Mouse (Mus musculus) heart, adult 2 months (tissue): Measurements from ENCODE around the gene Gpr137c. TPM values are rescaled to one million over a fixed set of nuclear protein-coding genes. Genes with fewer than 3 reads are reported as not detected.

Experiments
- DNase-seq, 2 experiments: peaks; one replicate each; pipeline ENCODE4 v3.0.0; 2021
- H3K27ac ChIP-seq: fragments of 200-600 bp; 2 replicates; pipeline ENCODE4 v1.8.1; 2022
- H3K27me3 ChIP-seq: fragments of 200-500 bp; 2 replicates; pipeline ENCODE4 v1.6.1; 2012; ENCODE audit warnings: mild to moderate bottlenecking, low read length, inconsistent platforms, mixed read lengths; ENCODE audit not compliant: control insufficient read depth, insufficient read depth
- H3K36me3 ChIP-seq: fragments of 200-500 bp; 2 replicates; pipeline ENCODE4 v1.6.1; 2012; ENCODE audit warnings: low read length, inconsistent platforms; ENCODE audit not compliant: control insufficient read depth, insufficient read depth
- H3K4me1 ChIP-seq: fragments of 200-500 bp; 2 replicates; pipeline ENCODE4 v1.6.1; 2011; ENCODE audit warnings: low read length; ENCODE audit not compliant: control insufficient read depth, insufficient read depth
- H3K4me3 ChIP-seq: fragments of 200-600 bp; 2 replicates; pipeline ENCODE4 v1.8.1; 2022
- H3K79me2 ChIP-seq: fragments of 200-500 bp; replicated peaks from 2 replicates; pipeline ENCODE4 v1.6.1; 2012; ENCODE audit warnings: mild to moderate bottlenecking, inconsistent platforms, low read length, moderate library complexity, mixed read lengths; ENCODE audit not compliant: control insufficient read depth, insufficient read depth
- H3K9ac ChIP-seq: fragments of 200-500 bp; 2 replicates; pipeline ENCODE4 v1.6.1; 2012; ENCODE audit warnings: low read depth, mild to moderate bottlenecking, control low read depth, inconsistent platforms, low read length, mixed read lengths
- CTCF ChIP-seq: fragments of 200-600 bp; IDR thresholded peaks from 2 replicates; pipeline ENCODE4 v1.8.1; 2022; ENCODE audit warnings: antibody characterized with exemption, mild to moderate bottlenecking, moderate library complexity
- EP300 ChIP-seq: fragments of 200-500 bp; IDR thresholded peaks from 2 replicates; pipeline ENCODE4 v1.6.1; 2011; ENCODE audit warnings: low read depth, low read length, control low read depth; ENCODE audit not compliant: insufficient read depth
- POLR2A ChIP-seq: fragments of 200-500 bp; IDR thresholded peaks from 2 replicates; pipeline ENCODE4 v1.6.1; 2011; ENCODE audit warnings: mild to moderate bottlenecking, low read depth, low read length, control low read depth; ENCODE audit not compliant: insufficient read depth
- WGBS: fragments of 180-500 bp; shearing (Covaris S2); methylation state at CpG from one replicate; pipeline ENCODE4 v1.1.7; 2018; 5-methylcytosine and 5-hydroxymethylcytosine counted together
- intact Hi-C: fragments of 180-260 bp; cut with DNase I; formaldehyde crosslinking; loops from one replicate; pipeline ENCODE4 v1.15.1; 2025
- polyA plus RNA-seq: library from polyadenylated mRNA; depleted of rRNA; stranded (reverse); fragments of >200 nt; gene quantifications from 2 replicates; pipeline ENCODE4 v1.2.3, GENCODE M21; 2012; rRNA removed
- total RNA-seq, 2 experiments: library from RNA; stranded (reverse); gene quantifications; 2 replicates each; pipeline ENCODE4 v1.2.3; 2021

The Gpr137c gene
- total and polyA plus RNA-seq, 3 experiments: 2.7 to 7.3 (median 5.1) TPM

GRCm38 (mm10) chr14:45323320-45323719 is 103.8 kb downstream of the Gpr137c start:
- H3K36me3 ChIP-seq: no peaks in the 10 kb centered on the region
- DNase-seq: no peak
- TF ChIP-seq EP300: no peak
- no peak for TF ChIP-seq POLR2A
- no peak for TF ChIP-seq CTCF
- H3K27me3 ChIP-seq: no peaks in the 10 kb centered on the region
- H3K9ac ChIP-seq: no peak overlapping the region
- no peak overlapping the region for H3K27ac ChIP-seq
- H3K79me2 ChIP-seq: no peaks in the 10 kb centered on the region
- H3K4me1 ChIP-seq: no peaks in the 10 kb centered on the region
- intact Hi-C loops: no loop called here
- H3K4me3 ChIP-seq: no peak overlapping the region
- WGBS: 89% methylated on average over 3 of the region's 3 CpGs

- Histone ChIP-seq H3K27me3 (no peaks in the 10 kb centered on the region), H3K79me2 (no peaks in the 10 kb centered on the region), H3K27ac (no peak overlapping the region), H3K4me3 (no peak overlapping the region), H3K4me1 (no peaks in the 10 kb centered on the region), H3K36me3 (no peaks in the 10 kb centered on the region), H3K9ac (no peak overlapping the region)
- TF ChIP-seq CTCF (no peak), POLR2A (no peak), EP300 (no peak)
- no peak for DNase-seq
- intact Hi-C loops: loop anchor here (5.0 kb wide), 1 partner anchor 62 kb away; no protein-coding TSS in a partner anchor
These were observed 106.0 kb downstream of the Gpr137c start for GRCm38 (mm10) chr14:45325471-45325870.

- Histone ChIP-seq H3K79me2 (no peaks in the 10 kb centered on the region), H3K4me3 (no peak overlapping the region), H3K27me3 (no peaks in the 10 kb centered on the region), H3K9ac (no peak overlapping the region), H3K36me3 (peaks cover 16% of the 10 kb centered on the region), H3K4me1 (no peaks in the 10 kb centered on the region), H3K27ac (no peak overlapping the region)
- DNase-seq: no peak
- 85% methylated on average over 4 of the region's 4 CpGs for whole genome bisulfite sequencing
- intact Hi-C loops: loop anchor here (5.0 kb wide), 1 partner anchor 59 kb away; no protein-coding TSS in a partner anchor
- TF ChIP-seq POLR2A: no peak
- TF ChIP-seq EP300: no peak
These were observed 108.7 kb downstream of the Gpr137c start for GRCm38 (mm10) chr14:45328072-45328713.

GRCm38 (mm10) chr14:45329018-45329588 is 109.6 kb downstream of the Gpr137c start:
- no peaks in the 10 kb centered on the region for H3K4me1 ChIP-seq
- no peaks in the 10 kb centered on the region for H3K79me2 ChIP-seq
- no peak overlapping the region for H3K9ac ChIP-seq
- TF ChIP-seq EP300 (no peak), CTCF (no peak), POLR2A (no peak)
- H3K27me3 ChIP-seq: no peaks in the 10 kb centered on the region
- 12% methylated on average over 8 of the region's 8 CpGs for WGBS
- intact Hi-C loops: loop anchor here (5.0 kb wide), 1 partner anchor 58 kb away; no protein-coding TSS in a partner anchor
- peaks cover 21% of the 10 kb centered on the region for H3K36me3 ChIP-seq
- DNase-seq: no peak
- H3K27ac ChIP-seq: peak overlapping the region; percentile 29; the same call in 1 of the 2 replicates
- peak overlapping the region; percentile 12; the same call in 1 of the 2 replicates for H3K4me3 ChIP-seq

GRCm38 (mm10) chr14:45329589-45330181 is 110.2 kb downstream of the Gpr137c start, which contains the start of gene Psmc6:
Gene Psmc6, plus strand, starts transcription at chr14:45329788.
- Histone ChIP-seq H3K79me2 (no peaks in the 10 kb centered on the region), H3K36me3 (peaks cover 24% of the 10 kb centered on the region), H3K27ac (peak within 1 kb of the TSS; percentile 85), H3K4me3 (peak within 1 kb of the TSS; percentile 84), H3K9ac (peak within 1 kb of the TSS; percentile 82), H3K4me1 (no peaks in the 10 kb centered on the region), H3K27me3 (no peaks in the 10 kb centered on the region)
- WGBS: under 1% methylated on average over 44 of the region's 44 CpGs
- intact Hi-C loops: loop anchor here (1.0 to 5.0 kb wide), 2 partner anchors 21 to 58 kb away; no protein-coding TSS in a partner anchor
- peak; percentile 92 to 95 for DNase-seq
- peak; percentile 87 for TF ChIP-seq POLR2A
- 0 out of 2 replicates have a peak, but pooled peaks have one; percentile 62 for TF ChIP-seq EP300
- TF ChIP-seq CTCF: peak; percentile 90

Other genes starting within 250 kb of the Gpr137c start
- under 1 TPM; 0.13 to 0.20 TPM for gene Ptger2, start 231.5 kb upstream of the Gpr137c start, total RNA-seq
- gene Ptger2, start 231.5 kb upstream of the Gpr137c start, polyA plus RNA-seq: 0.15 and 0.51 TPM in 2 replicates
- 10 to 100 TPM; 11.2 to 12.3 TPM for gene Txndc16, start 611 bp downstream of the Gpr137c start, total RNA-seq
- gene Txndc16, start 611 bp downstream of the Gpr137c start, polyA plus RNA-seq: 5.2 and 6.9 TPM in 2 replicates
- gene Ero1l, start 99.1 kb downstream of the Gpr137c start, total RNA-seq: 10 to 100 TPM; 15.6 to 22.6 TPM
- gene Ero1l, start 99.1 kb downstream of the Gpr137c start, polyA plus RNA-seq: 5.0 and 11.9 TPM in 2 replicates
- gene Psmc6, start 110.1 kb downstream of the Gpr137c start, total RNA-seq: 10 to 100 TPM; 89.7 to 93.7 TPM
- 46.3 and 116 TPM in 2 replicates for gene Psmc6, start 110.1 kb downstream of the Gpr137c start, polyA plus RNA-seq
- gene Styx, start 131.4 kb downstream of the Gpr137c start, total RNA-seq: 10 to 100 TPM; 26.3 to 33.4 TPM
- 3.8 and 7.6 TPM in 2 replicates for gene Styx, start 131.4 kb downstream of the Gpr137c start, polyA plus RNA-seq
- 10 to 100 TPM; 10.9 to 15.7 TPM for gene Gnpnat1, start 185.2 kb downstream of the Gpr137c start, total RNA-seq
- gene Gnpnat1, start 185.2 kb downstream of the Gpr137c start, polyA plus RNA-seq: 3.6 and 6.2 TPM in 2 replicates